Mouse (Mus musculus) limb, embryonic 13.5 days (tissue): ENCODE measurements around the gene Prkcg. TPM values are rescaled to one million over a fixed set of nuclear protein-coding genes. Genes with fewer than 3 reads are reported as not detected.

Experiments
- ATAC-seq: fragments of 200-750 bp; cut with Nextera tagmentation; 2 replicates; pipeline ENCODE4 v1.8.0; 2017; ENCODE audit warnings: low read depth, moderate number of reproducible peaks, moderate TSS enrichment; ENCODE audit not compliant: low FRiP score
- H3K27ac ChIP-seq: fragments of 300-500 bp; sonication (generic); 2 replicates; pipeline ENCODE4 v1.5.1; 2015; ENCODE audit warnings: inconsistent platforms, mild to moderate bottlenecking, moderate library complexity
- H3K27me3 ChIP-seq: fragments of 300-500 bp; sonication (generic); 2 replicates; pipeline ENCODE4 v1.6.1; 2015; ENCODE audit warnings: mild to moderate bottlenecking, inconsistent platforms
- H3K36me3 ChIP-seq: fragments of 300-500 bp; sonication (generic); 2 replicates; pipeline ENCODE4 v1.6.1; 2015; ENCODE audit warnings: inconsistent platforms, mild to moderate bottlenecking, moderate library complexity
- H3K4me1 ChIP-seq: fragments of 300-500 bp; sonication (generic); 2 replicates; pipeline ENCODE4 v1.6.1; 2015; ENCODE audit warnings: inconsistent platforms
- H3K4me2 ChIP-seq: fragments of 300-500 bp; sonication (generic); replicated peaks from 2 replicates; pipeline ENCODE4 v1.6.1; 2015; ENCODE audit warnings: inconsistent platforms, mild to moderate bottlenecking, moderate library complexity
- H3K4me3 ChIP-seq: fragments of 300-500 bp; sonication (generic); 2 replicates; pipeline ENCODE4 v1.5.1; 2015; ENCODE audit warnings: moderate library complexity, mild to moderate bottlenecking, inconsistent platforms
- H3K9ac ChIP-seq: fragments of 300-500 bp; sonication (generic); 2 replicates; pipeline ENCODE4 v1.6.1; 2015; ENCODE audit warnings: mild to moderate bottlenecking, inconsistent platforms
- H3K9me3 ChIP-seq: fragments of 300-500 bp; sonication (generic); 2 replicates; pipeline ENCODE4 v1.6.1; 2016; ENCODE audit warnings: inconsistent platforms
- WGBS: fragments of 180-500 bp; shearing (Covaris S2); methylation state at CpG from one replicate; pipeline ENCODE4 v1.1.7; 2015; 5-methylcytosine and 5-hydroxymethylcytosine counted together
- polyA plus RNA-seq: library from polyadenylated mRNA; unstranded; fragments of >200 nt; fragmentation: Nextera tagmentation; extraction: Ambion mirVana; gene quantifications from 2 replicates; pipeline ENCODE4 v1.2.1, GENCODE M21; 2015

Prkcg gene
- polyA plus RNA-seq: 0.15 and 0.23 TPM in 2 replicates

GRCm38 (mm10) chr7:3288976-3289970 is at the start of gene Prkcg, which contains the start of gene Myadm:
Gene Prkcg (plus strand): TSS chr7:3289179.
Gene Myadm (plus strand): TSS chr7:3289080.
- peaks cover 36% of the 10 kb centered on the region for H3K4me1 ChIP-seq
- peak within 1 kb of the TSS; percentile 91 for H3K27ac ChIP-seq
- H3K4me2 ChIP-seq: peak within 1 kb of the TSS; percentile 75
- no peaks in the 10 kb centered on the region for H3K9me3 ChIP-seq
- 2% methylated on average over 30 of the region's 30 CpGs for WGBS
- H3K36me3 ChIP-seq: peaks cover 7% of the 10 kb centered on the region; the same call in 1 of the 2 replicates
- H3K9ac ChIP-seq: peak within 1 kb of the TSS; percentile 72
- peak; percentile 67 for ATAC-seq
- H3K27me3 ChIP-seq: no peaks in the 10 kb centered on the region
- peak within 1 kb of the TSS; percentile 53 for H3K4me3 ChIP-seq

GRCm38 (mm10) chr7:3239193-3239592 is 49.8 kb upstream of the Prkcg start:
- Histone ChIP-seq H3K9me3 (no peaks in the 10 kb centered on the region; the same call in 1 of the 2 replicates), H3K4me2 (no peak overlapping the region), H3K4me1 (no peaks in the 10 kb centered on the region), H3K4me3 (no peak overlapping the region), H3K27ac (no peak overlapping the region), H3K36me3 (no peaks in the 10 kb centered on the region), H3K27me3 (no peaks in the 10 kb centered on the region), H3K9ac (no peak overlapping the region)
- 75% methylated on average over 2 of the region's 2 CpGs for WGBS
- no peak for ATAC-seq

- Histone ChIP-seq H3K9me3 (no peaks in the 10 kb centered on the region), H3K4me2 (no peak overlapping the region), H3K4me1 (0 out of 2 replicates have a peak, but pooled peaks cover 3% of the 10 kb centered on the region), H3K36me3 (no peaks in the 10 kb centered on the region), H3K27me3 (peaks cover 14% of the 10 kb centered on the region), H3K9ac (no peak overlapping the region), H3K27ac (no peak overlapping the region), H3K4me3 (no peak overlapping the region)
- ATAC-seq: no peak
- WGBS: 73% methylated on average over 3 of the region's 3 CpGs
These were observed 28.3 kb upstream of the Prkcg start for GRCm38 (mm10) chr7:3260701-3261100.

- Histone ChIP-seq H3K27ac (no peak overlapping the region), H3K36me3 (no peaks in the 10 kb centered on the region), H3K27me3 (peaks cover 17% of the 10 kb centered on the region), H3K4me1 (0 out of 2 replicates have a peak, but pooled peaks cover 3% of the 10 kb centered on the region), H3K9ac (no peak overlapping the region), H3K4me3 (no peak overlapping the region), H3K4me2 (no peak overlapping the region), H3K9me3 (no peaks in the 10 kb centered on the region)
- 71% methylated on average over 4 of the region's 4 CpGs for WGBS
- ATAC-seq: no peak
These were observed 27.5 kb upstream of the Prkcg start for GRCm38 (mm10) chr7:3261446-3261845.

GRCm38 (mm10) chr7:3262789-3263188 is 26.2 kb upstream of the Prkcg start:
- 0 out of 2 replicates have a peak, but pooled peaks cover 3% of the 10 kb centered on the region for H3K4me1 ChIP-seq
- ATAC-seq: no peak
- H3K9me3 ChIP-seq: no peaks in the 10 kb centered on the region
- H3K4me2 ChIP-seq: no peak overlapping the region
- no peak overlapping the region for H3K4me3 ChIP-seq
- WGBS: 31% methylated on average over 2 of the region's 2 CpGs
- H3K27me3 ChIP-seq: peaks cover 17% of the 10 kb centered on the region
- no peak overlapping the region for H3K27ac ChIP-seq
- no peak overlapping the region for H3K9ac ChIP-seq
- no peaks in the 10 kb centered on the region for H3K36me3 ChIP-seq

GRCm38 (mm10) chr7:3264390-3265022 is 24.5 kb upstream of the Prkcg start:
- H3K27me3 ChIP-seq: peaks cover 17% of the 10 kb centered on the region
- no peak for ATAC-seq
- 0 out of 2 replicates have a peak, but pooled peaks cover 3% of the 10 kb centered on the region for H3K4me1 ChIP-seq
- 34% methylated on average over 22 of the region's 22 CpGs for WGBS
- H3K36me3 ChIP-seq: no peaks in the 10 kb centered on the region
- H3K9ac ChIP-seq: peak overlapping the region; percentile 20; the same call in 1 of the 2 replicates
- no peak overlapping the region for H3K27ac ChIP-seq
- H3K4me3 ChIP-seq: 0 out of 2 replicates have a peak overlapping the region, but pooled peaks have one; percentile 7
- no peaks in the 10 kb centered on the region for H3K9me3 ChIP-seq
- H3K4me2 ChIP-seq: peak overlapping the region; percentile 36

- no peaks in the 10 kb centered on the region for H3K36me3 ChIP-seq
- no peak overlapping the region for H3K4me3 ChIP-seq
- H3K9me3 ChIP-seq: no peaks in the 10 kb centered on the region
- H3K4me2 ChIP-seq: no peak overlapping the region
- H3K27me3 ChIP-seq: peaks cover 17% of the 10 kb centered on the region
- 0 out of 2 replicates have a peak, but pooled peaks cover 3% of the 10 kb centered on the region for H3K4me1 ChIP-seq
- no peak overlapping the region for H3K27ac ChIP-seq
- no peak overlapping the region for H3K9ac ChIP-seq
- no peak for ATAC-seq
- 67% methylated on average over 6 of the region's 6 CpGs for WGBS
These were observed 23.7 kb upstream of the Prkcg start for GRCm38 (mm10) chr7:3265311-3265710.

- WGBS: 61% methylated on average over 3 of the region's 3 CpGs
- no peaks in the 10 kb centered on the region for H3K36me3 ChIP-seq
- no peak overlapping the region for H3K27ac ChIP-seq
- H3K4me3 ChIP-seq: no peak overlapping the region
- H3K9me3 ChIP-seq: no peaks in the 10 kb centered on the region
- H3K9ac ChIP-seq: no peak overlapping the region
- ATAC-seq: no peak
- no peak overlapping the region for H3K4me2 ChIP-seq
- H3K4me1 ChIP-seq: 0 out of 2 replicates have a peak, but pooled peaks cover 3% of the 10 kb centered on the region
- peaks cover 17% of the 10 kb centered on the region for H3K27me3 ChIP-seq
These were observed 21.7 kb upstream of the Prkcg start for GRCm38 (mm10) chr7:3267261-3267660.

GRCm38 (mm10) chr7:3267888-3268287 is 21.1 kb upstream of the Prkcg start:
- no peak for ATAC-seq
- WGBS: 68% methylated on average over 8 of the region's 8 CpGs
- H3K4me2 ChIP-seq: no peak overlapping the region

GRCm38 (mm10) chr7:3268291-3268690 is 20.7 kb upstream of the Prkcg start:
- H3K36me3 ChIP-seq: no peaks in the 10 kb centered on the region
- H3K27ac ChIP-seq: no peak overlapping the region
- H3K9ac ChIP-seq: no peak overlapping the region
- H3K4me2 ChIP-seq: no peak overlapping the region
- peaks cover 17% of the 10 kb centered on the region for H3K27me3 ChIP-seq
- no peak overlapping the region for H3K4me3 ChIP-seq
- 0 out of 2 replicates have a peak, but pooled peaks cover 3% of the 10 kb centered on the region for H3K4me1 ChIP-seq
- 30% methylated on average over 3 of the region's 3 CpGs for WGBS
- no peak for ATAC-seq
- no peaks in the 10 kb centered on the region for H3K9me3 ChIP-seq

More at GRCm38 (mm10) chr7:3267888-3268287, 21.1 kb upstream of the Prkcg start:
- Histone ChIP-seq H3K4me3 (no peak overlapping the region), H3K4me1 (0 out of 2 replicates have a peak, but pooled peaks cover 3% of the 10 kb centered on the region), H3K9me3 (no peaks in the 10 kb centered on the region), H3K36me3 (no peaks in the 10 kb centered on the region), H3K27ac (no peak overlapping the region), H3K9ac (no peak overlapping the region), H3K27me3 (peaks cover 17% of the 10 kb centered on the region)

- ATAC-seq: no peak
- no peaks in the 10 kb centered on the region for H3K36me3 ChIP-seq
- WGBS: 85% methylated on average over 9 of the region's 9 CpGs
These were observed 16.8 kb upstream of the Prkcg start for GRCm38 (mm10) chr7:3272206-3272605.

More at GRCm38 (mm10) chr7:3272206-3272605, 16.8 kb upstream of the Prkcg start:
- H3K4me1 ChIP-seq: no peaks in the 10 kb centered on the region
- H3K27me3 ChIP-seq: no peaks in the 10 kb centered on the region
- H3K4me2 ChIP-seq: no peak overlapping the region
- no peaks in the 10 kb centered on the region for H3K9me3 ChIP-seq
- no peak overlapping the region for H3K9ac ChIP-seq
- no peak overlapping the region for H3K4me3 ChIP-seq
- H3K27ac ChIP-seq: no peak overlapping the region
